Mouse (Mus musculus): Measurements from ENCODE around the gene Actn4.

Gene Actn4

GRCm38 (mm10) chr7:28981651-28982273 lies 19.6 kb upstream of the Actn4 start, which contains the start of the genes Eif3k and Map4k1:
Gene Eif3k, minus strand, starts transcription at chr7:28981864.
Gene Map4k1, plus strand, starts transcription at chr7:28982050.
- POLR2A ChIA-PET, result interaction anchor here (0.6 to 5.3 kb wide), 163 partner anchors 10 to 1786 kb away, joined by 3 to 84 read pairs (median 4); partner anchors contain the start of genes Actn4 (in 2 of the 4), Mrps12 (in 2 of the 4), Psmd8 (in 2 of the 4) and Sars2 (in 2 of the 4)
- CTCF ChIA-PET, result interaction anchor here (0.6 to 1.6 kb wide), 41 partner anchors 10 to 1719 kb away, joined by 3 to 14 read pairs (median 4); partner anchors contain the start of genes Mrps12 (in 1 of the 4), Sars2 (in 1 of the 4), Sirt2 (in 1 of the 4) and Spred3 (in 1 of the 4)

- ChIA-PET CTCF (interaction anchor here in 1 of 4 experiments (0.6 kb wide), 1 partner anchor 150 kb away, joined by 3 read pairs; no protein-coding TSS in a partner anchor), POLR2A (interaction anchor here in 2 of 4 experiments (1.0 to 2.6 kb wide), 4 partner anchors 29 to 166 kb away, joined by 3 to 6 read pairs (median 4); no protein-coding TSS in a partner anchor)
Observed at GRCm38 (mm10) chr7:28977556-28977955, 15.4 kb upstream of the Actn4 start.

- ChIA-PET CTCF (interaction anchor here in 1 of 4 experiments (0.6 to 1.9 kb wide), 4 partner anchors 11 to 102 kb away, joined by 3 to 4 read pairs (median 4); partner anchors contain the start of gene Actn4), POLR2A (interaction anchor here (0.5 to 7.9 kb wide), 6 partner anchors 8 to 1647 kb away, joined by 3 to 84 read pairs (median 4); partner anchors contain the start of genes Actn4 (in 1 of the 4), Eif3k (in 1 of the 4) and Map4k1 (in 1 of the 4))
Observed at GRCm38 (mm10) chr7:28973025-28973424, 10.9 kb upstream of the Actn4 start.

- POLR2A ChIA-PET, result interaction anchor here in 3 of 4 experiments (0.5 to 7.9 kb wide), 6 partner anchors 9 to 1648 kb away, joined by 3 to 84 read pairs (median 5); partner anchors contain the start of genes Eif3k (in 2 of the 3), Map4k1 (in 2 of the 3) and Actn4 (in 1 of the 3)
- CTCF ChIA-PET, result interaction anchor here in 3 of 4 experiments (0.5 to 1.9 kb wide), 7 partner anchors 9 to 579 kb away, joined by 3 to 11 read pairs (median 4); partner anchors contain the start of genes Actn4 (in 1 of the 3) and Map4k1 (in 1 of the 3)
Observed at GRCm38 (mm10) chr7:28972542-28972985, 10.4 kb upstream of the Actn4 start.

- ChIA-PET POLR2A (interaction anchor here (0.5 to 7.9 kb wide), 24 partner anchors 8 to 1227 kb away, joined by 3 to 84 read pairs (median 4); partner anchors contain the start of genes Actn4 (in 4 of the 4), Eif3k (in 3 of the 4), Map4k1 (in 3 of the 4) and Capns1 (in 1 of the 4)), CTCF (interaction anchor here in 3 of 4 experiments (0.5 to 1.6 kb wide), 9 partner anchors 8 to 578 kb away, joined by 3 to 11 read pairs (median 4); partner anchors contain the start of genes Actn4 (in 1 of the 3), Eif3k (in 1 of the 3) and Map4k1 (in 1 of the 3))
Observed at GRCm38 (mm10) chr7:28971770-28972269, 9.7 kb upstream of the Actn4 start.

GRCm38 (mm10) chr7:28971029-28971428 lies 8.9 kb upstream of the Actn4 start:
- CTCF ChIA-PET, result interaction anchor here (0.6 to 1.6 kb wide), 10 partner anchors 8 to 102 kb away, joined by 3 to 8 read pairs (median 4); partner anchors contain the start of genes Eif3k (in 1 of the 4) and Map4k1 (in 1 of the 4)
- POLR2A ChIA-PET, result interaction anchor here (0.6 to 7.9 kb wide), 40 partner anchors 9 to 1228 kb away, joined by 3 to 84 read pairs (median 4); partner anchors contain the start of genes Actn4 (in 4 of the 4), Eif3k (in 4 of the 4), Map4k1 (in 4 of the 4) and Capns1 (in 1 of the 4)

- POLR2A ChIA-PET, result interaction anchor here (0.6 to 7.9 kb wide), 40 partner anchors 7 to 775 kb away, joined by 3 to 84 read pairs (median 4); partner anchors contain the start of genes Eif3k (in 4 of the 4), Map4k1 (in 4 of the 4), Actn4 (in 2 of the 4) and Fam98c (in 1 of the 4)
Observed at GRCm38 (mm10) chr7:28969672-28970394, 7.7 kb upstream of the Actn4 start.

GRCm38 (mm10) chr7:28969271-28969670 lies 7.1 kb upstream of the Actn4 start:
- CTCF ChIA-PET, result interaction anchor here in 3 of 4 experiments (0.5 to 0.6 kb wide), 4 partner anchors 15 to 1606 kb away, joined by 3 to 6 read pairs (median 4); no protein-coding TSS in a partner anchor
- POLR2A ChIA-PET, result interaction anchor here (0.6 to 7.9 kb wide), 27 partner anchors 10 to 774 kb away, joined by 3 to 84 read pairs (median 4); partner anchors contain the start of genes Eif3k (in 3 of the 4), Map4k1 (in 3 of the 4), Fam98c (in 1 of the 4) and Hnrnpl (in 1 of the 4)

More at GRCm38 (mm10) chr7:28969672-28970394, 7.7 kb upstream of the Actn4 start:
- CTCF ChIA-PET, result interaction anchor here (0.5 to 1.6 kb wide), 7 partner anchors 12 to 1607 kb away, joined by 3 to 8 read pairs (median 4); partner anchors contain the start of genes Eif3k (in 1 of the 4) and Map4k1 (in 1 of the 4)

- ChIA-PET POLR2A (interaction anchor here (0.6 to 7.9 kb wide), 18 partner anchors 10 to 480 kb away, joined by 3 to 84 read pairs (median 5); partner anchors contain the start of genes Eif3k (in 2 of the 4), Map4k1 (in 2 of the 4) and Fam98c (in 1 of the 4)), CTCF (interaction anchor here in 1 of 4 experiments (0.6 to 0.7 kb wide), 5 partner anchors 29 to 1086 kb away, joined by 3 to 5 read pairs (median 4); no protein-coding TSS in a partner anchor)
Observed at GRCm38 (mm10) chr7:28968120-28968519, 6.0 kb upstream of the Actn4 start.

- POLR2A ChIA-PET, result interaction anchor here in 3 of 4 experiments (0.6 to 7.9 kb wide), 17 partner anchors 9 to 1028 kb away, joined by 3 to 84 read pairs (median 4); partner anchors contain the start of genes Eif3k (in 2 of the 3), Map4k1 (in 2 of the 3) and Sirt2 (in 1 of the 3)
Observed at GRCm38 (mm10) chr7:28966751-28967505, 4.8 kb upstream of the Actn4 start.

GRCm38 (mm10) chr7:28966181-28966580 lies 4.0 kb upstream of the Actn4 start:
- ChIA-PET POLR2A (interaction anchor here in 3 of 4 experiments (0.7 to 2.3 kb wide), 13 partner anchors 13 to 1028 kb away, joined by 3 to 14 read pairs (median 4); partner anchors contain the start of genes Eif3k (in 3 of the 3), Map4k1 (in 3 of the 3) and Sirt2 (in 1 of the 3)), CTCF (interaction anchor here in 2 of 4 experiments (0.6 to 0.8 kb wide), 3 partner anchors 11 to 228 kb away, joined by 3 to 5 read pairs (median 3); no protein-coding TSS in a partner anchor)

More at GRCm38 (mm10) chr7:28966751-28967505, 4.8 kb upstream of the Actn4 start:
- CTCF ChIA-PET, result interaction anchor here in 1 of 4 experiments (0.6 to 0.8 kb wide), 2 partner anchors 10 to 268 kb away, joined by 3 read pairs; no protein-coding TSS in a partner anchor

GRCm38 (mm10) chr7:28965346-28965840 lies 3.3 kb upstream of the Actn4 start:
- ChIA-PET POLR2A (interaction anchor here (0.6 to 2.3 kb wide), 23 partner anchors 8 to 540 kb away, joined by 3 to 14 read pairs (median 3); partner anchors contain the start of genes Eif3k (in 3 of the 4), Map4k1 (in 3 of the 4) and Sirt2 (in 1 of the 4)), CTCF (interaction anchor here in 1 of 4 experiments (0.6 to 0.8 kb wide), 3 partner anchors 98 to 233 kb away, joined by 3 read pairs; no protein-coding TSS in a partner anchor)

GRCm38 (mm10) chr7:28963399-28963923 lies 1.3 kb upstream of the Actn4 start:
- CTCF ChIA-PET, result interaction anchor here in 2 of 4 experiments (0.6 to 1.2 kb wide), 4 partner anchors 8 to 162 kb away, joined by 3 read pairs; partner anchors contain the start of genes Eif3k (in 1 of the 2), Map4k1 (in 1 of the 2) and Ryr1 (in 1 of the 2)
- POLR2A ChIA-PET, result interaction anchor here in 3 of 4 experiments (0.8 to 6.8 kb wide), 20 partner anchors 8 to 584 kb away, joined by 3 to 50 read pairs (median 4); partner anchors contain the start of genes Eif3k (in 2 of the 3) and Map4k1 (in 2 of the 3)

- ChIA-PET CTCF (interaction anchor here in 2 of 4 experiments (0.6 to 1.6 kb wide), 5 partner anchors 11 to 181 kb away, joined by 3 to 5 read pairs (median 3); no protein-coding TSS in a partner anchor), POLR2A (interaction anchor here (0.5 to 6.8 kb wide), 51 partner anchors 8 to 1124 kb away, joined by 3 to 50 read pairs (median 5); partner anchors contain the start of genes Eif3k (in 2 of the 4), Map4k1 (in 2 of the 4), Ppp1r14a (in 1 of the 4) and Sipa1l3 (in 1 of the 4))
Observed at GRCm38 (mm10) chr7:28961584-28961926, 585 bp downstream of the Actn4 start.
